Mouse (Mus musculus): ENCODE measurements at regions not wholly inside any gene's neighbourhood (a gene's known extent, or its start where the extent isn't known, plus 50 kb on each side); places are given as distances from the start of the nearest gene placed in this dataset.

DNA sequence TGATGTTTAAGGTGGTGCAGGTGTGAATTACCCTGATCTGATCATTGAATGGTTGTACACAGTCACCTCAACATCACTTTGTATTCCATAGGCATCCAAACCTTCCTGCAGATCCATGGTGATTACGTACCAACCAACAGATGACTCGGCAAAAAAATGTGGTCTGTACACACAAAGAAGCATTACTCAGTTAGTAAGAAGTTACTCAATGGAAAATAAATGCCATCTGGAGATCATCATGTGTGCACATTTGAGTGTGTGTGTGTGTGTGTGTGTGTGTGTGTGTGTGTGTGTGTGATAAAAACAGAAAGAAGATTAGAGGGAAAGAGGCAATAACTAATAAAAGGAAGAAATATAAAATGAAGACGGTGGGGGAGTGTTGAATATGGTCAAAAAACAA is 1512.2 kb upstream of the Gm6569 start:
- DNase-seq, result no peak

DNA sequence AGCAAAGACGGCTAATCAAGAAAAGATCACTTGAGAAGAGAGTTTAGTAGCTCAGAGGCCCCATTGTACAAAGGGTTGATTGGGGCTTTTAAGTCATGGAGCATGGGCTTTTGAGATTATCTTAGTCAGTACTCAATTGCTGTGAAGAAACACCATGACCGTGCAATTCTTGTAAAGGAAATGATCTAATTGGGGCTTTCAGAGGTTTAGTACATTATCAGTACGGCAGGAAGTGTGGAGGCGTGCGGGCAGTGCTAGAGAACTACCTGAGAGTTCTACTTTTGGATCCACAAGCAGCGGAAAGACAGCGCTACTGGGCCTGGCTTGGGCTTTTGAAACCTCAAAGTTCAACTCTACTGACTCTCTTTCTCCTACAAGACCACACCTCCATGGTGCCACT is 1511.2 kb upstream of the Gm6569 start:
- DNase-seq, result no peak

DNA sequence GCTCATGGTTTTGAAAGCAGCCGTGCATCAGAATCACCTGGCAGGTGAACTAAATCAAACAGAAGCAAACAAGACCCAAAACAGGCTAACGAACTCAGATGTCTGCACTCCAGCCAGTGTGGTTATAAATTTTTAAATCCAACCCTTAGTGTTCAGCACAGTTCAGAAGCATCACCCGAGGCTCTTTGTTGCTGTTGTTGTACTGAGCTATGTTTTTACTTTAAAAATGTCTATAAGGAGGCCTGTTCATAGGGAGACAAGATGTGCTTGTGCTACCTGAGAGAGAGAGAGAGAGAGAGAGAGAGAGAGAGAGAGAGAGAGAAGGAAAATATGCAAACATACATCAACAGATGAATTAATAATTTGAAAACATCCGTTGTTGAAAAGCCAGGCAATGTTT is 1503.1 kb upstream of the Gm6569 start:
- no peak for DNase-seq

DNA sequence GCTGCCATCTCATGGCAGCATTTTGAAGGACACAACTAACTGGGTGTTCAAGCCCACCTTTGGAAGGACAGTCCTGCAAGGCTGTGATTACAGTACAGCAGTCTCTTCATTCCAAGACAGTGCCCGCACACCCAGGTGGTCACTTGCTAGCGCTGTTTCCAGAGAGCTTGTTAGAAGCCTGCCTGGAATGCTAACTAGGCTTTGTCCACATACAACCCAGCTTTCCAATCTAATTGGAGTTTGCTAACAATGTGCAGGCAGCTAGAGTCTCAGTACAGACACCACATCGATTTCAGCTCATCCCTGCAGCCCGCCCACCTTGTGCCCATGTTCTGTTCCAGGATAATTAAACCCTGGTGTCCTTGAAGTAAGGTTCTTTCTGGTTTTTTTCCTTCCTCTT is 1499.9 kb upstream of the Gm6569 start:
- DNase-seq, result no peak

DNA sequence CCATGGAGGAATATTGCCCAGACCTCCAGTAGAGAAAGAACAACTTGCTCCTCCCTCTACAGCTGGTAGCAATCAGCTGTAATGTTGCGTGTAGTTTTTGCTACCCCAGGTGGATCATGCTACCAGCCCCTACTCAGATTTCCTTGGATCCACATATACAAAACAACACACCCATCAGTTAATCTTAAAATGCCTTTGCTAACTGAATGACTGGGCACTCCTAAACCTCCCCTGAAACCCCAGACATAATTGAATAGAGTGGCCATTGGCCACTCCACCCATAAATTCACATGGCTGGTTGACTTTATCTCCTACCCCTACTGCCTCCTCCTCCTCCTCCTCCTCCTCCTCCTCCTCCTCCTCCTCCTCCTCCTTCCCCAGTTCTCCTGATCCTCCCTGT is 1494.7 kb upstream of the Gm6569 start:
- DNase-seq, result no peak

DNA sequence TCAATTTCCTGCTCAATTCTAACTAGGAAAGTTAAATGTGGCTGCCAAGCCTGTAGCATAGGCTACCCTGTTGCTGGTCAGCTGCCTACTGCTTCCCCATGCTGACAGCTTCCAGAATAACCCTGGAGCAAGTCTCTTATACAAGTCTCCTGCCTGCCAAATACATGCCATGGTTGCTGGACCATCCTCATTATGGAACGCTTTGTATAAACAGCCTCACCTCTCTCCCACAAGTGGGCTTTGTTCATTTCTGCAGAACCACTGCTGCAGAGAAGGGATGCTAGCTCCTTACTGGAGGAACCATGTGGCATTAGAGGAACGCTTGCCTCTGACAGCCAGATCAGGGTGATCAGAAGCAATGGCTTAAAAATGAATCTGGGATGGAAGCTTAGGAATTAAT is 1492.4 kb upstream of the Gm6569 start:
- no peak for DNase-seq

DNA sequence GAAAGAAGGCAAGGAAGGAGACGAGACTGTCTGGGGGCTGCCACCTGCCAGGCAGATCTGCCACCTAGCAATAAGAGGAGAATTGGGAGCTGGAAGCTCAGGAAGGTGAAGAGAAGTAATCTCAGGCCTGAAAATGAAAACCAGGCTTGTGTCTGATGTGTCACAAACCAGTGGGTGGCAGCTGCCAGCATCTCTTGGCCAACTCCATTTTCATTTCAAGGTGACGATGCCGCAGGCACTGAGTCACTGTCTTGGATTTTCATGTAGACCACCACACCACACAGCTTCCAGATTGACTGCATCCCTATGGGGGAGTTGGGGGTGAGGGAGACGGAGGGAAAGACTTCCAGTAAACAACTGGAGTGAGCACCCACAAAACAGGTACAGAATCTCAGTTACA is 1491.9 kb upstream of the Gm6569 start:
- DNase-seq, result no peak

DNA sequence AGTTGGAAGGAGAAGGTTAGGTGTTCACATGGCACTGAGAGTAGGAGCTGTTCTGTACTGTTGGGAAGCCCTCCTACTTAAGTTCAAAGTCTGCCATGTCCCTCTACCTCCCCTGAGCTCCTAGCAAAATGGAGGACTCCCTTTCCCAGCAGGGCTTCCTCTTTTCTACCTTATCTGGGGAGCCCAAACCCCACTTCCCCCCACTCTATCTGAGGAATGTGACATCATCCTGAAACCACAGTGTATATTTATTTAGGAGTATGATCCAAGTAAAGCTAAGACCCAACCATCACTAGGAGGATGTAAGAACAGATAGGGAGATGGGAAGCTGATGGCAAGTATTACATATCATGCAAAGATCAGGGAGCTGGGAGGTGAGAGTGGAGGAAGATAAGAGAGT is 1490.6 kb upstream of the Gm6569 start:
- no peak for DNase-seq

DNA sequence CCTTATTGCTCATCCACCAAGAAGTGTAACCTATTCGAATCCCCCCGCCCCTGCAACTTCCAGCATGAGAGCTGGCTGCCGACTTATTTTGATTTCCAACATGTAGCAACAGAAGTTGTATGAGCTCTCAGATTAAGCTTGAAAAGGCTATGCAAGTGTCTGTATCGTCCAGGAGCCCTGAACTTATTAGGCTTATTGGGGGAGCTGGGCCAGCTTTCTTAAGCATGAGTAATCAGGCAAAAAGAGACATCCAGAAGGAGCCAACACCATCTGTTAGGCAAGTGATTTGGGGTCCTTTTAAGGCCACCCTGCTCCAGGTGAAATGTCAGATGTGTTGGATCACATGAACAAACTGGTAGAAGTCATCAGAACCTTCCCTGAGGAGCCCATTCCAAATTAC is 1481.0 kb upstream of the Gm6569 start:
- DNase-seq, result no peak

DNA sequence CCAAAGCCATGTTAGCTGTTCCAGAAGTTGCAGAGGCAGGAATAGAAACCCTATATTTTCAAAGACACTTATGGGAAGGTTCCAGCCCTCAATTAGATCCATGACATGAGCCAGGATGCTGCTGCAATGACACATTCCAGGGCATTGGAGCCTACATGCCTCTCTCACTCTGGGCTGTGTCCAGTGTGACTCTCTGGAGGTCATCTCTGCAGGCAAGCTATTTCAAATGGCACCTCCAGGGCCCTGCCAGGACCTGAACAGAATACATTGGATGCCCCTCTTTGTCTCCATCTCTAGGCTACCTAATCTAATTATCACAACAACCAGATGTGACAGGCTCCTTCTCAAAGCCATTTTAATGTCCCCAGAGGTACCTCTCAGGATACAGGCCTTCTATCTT is 1478.7 kb upstream of the Gm6569 start:
- DNase-seq, result no peak

DNA sequence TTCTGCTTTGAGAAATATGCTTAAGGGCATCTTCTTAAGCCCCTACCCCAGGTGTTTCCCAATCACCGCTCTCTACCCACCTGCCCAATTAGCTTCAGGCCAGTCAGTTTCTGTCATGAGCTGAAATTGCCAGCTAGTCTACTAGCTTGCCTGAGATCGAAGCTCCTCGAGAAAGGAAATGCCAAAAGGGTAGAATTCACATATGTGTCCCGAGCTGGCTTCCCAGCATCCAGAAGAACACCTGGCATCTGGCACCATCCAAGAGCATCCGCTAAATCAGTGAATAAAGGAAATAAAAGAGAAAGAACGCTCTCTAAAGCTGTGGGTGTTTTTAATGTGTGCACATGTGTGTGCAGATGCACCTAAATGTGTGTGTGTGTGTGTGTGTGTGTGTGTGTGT is 1474.7 kb upstream of the Gm6569 start:
- no peak for DNase-seq

DNA sequence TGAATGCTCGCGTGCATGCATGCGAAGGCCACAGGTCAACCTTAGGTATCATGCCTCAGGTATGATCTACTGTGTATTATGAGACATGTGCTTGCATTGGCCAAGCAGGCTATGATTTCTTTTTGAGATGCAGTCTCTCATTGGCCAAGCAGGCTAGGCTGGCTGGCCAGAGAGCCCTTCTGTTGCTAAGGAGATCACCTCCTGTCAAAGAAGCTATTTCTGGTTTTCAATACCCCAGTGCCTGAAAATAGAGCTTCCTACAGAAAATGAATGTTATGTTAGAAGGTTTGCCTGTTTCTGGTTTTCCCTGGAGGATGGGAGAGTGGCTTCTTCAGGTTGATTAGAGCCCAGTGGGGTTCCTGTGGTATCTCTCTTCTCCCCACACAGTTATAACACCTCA is 1474.3 kb upstream of the Gm6569 start:
- no peak for DNase-seq

DNA sequence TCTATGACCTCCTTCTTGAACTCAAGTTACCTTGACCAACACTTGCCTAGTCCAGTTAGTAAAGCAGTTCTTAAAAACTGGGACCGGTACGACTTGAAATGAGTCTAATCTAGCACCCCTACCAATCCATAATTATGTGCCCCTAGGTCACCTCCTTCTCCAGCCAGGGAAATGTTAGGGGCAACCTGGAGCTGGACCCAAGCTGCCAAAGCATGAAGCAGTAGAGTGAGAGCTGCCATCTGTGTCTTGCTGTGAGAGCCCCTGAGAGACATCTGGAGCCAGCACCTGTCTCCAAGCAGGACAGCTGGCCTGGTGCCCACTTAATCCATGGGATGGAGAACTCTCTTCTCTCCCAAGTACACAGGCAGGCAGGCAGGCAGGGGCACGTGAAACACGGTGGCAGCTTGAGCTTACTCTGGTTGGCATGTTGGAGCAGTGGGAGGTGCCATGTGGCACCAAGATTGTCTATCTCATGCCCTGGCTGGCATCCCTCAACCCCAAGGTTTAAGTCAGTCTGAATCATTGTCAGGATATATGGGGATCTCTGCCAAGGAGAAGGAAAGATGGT is 1473.8 kb upstream of the Gm6569 start:
- no peak for DNase-seq

DNA sequence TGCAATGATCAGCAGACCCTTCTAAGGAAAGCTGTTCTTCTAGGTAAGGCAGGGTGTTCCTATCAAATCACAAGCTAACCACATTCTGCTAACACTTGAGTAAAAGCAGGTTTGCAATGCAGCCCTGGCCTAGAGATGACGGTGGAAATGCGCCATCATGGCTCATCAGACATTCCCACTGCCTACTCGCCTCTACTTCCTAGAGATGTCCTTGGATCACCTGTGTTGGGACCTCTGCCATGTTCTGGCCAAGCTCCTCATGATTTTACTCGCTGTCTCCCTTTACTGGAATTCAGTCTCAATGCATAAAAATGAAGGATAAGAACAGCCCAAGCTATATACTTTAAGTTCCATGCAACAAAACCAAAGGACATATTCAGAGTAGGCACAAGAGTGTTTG is 1461.3 kb upstream of the Gm6569 start:
- DNase-seq, result no peak

DNA sequence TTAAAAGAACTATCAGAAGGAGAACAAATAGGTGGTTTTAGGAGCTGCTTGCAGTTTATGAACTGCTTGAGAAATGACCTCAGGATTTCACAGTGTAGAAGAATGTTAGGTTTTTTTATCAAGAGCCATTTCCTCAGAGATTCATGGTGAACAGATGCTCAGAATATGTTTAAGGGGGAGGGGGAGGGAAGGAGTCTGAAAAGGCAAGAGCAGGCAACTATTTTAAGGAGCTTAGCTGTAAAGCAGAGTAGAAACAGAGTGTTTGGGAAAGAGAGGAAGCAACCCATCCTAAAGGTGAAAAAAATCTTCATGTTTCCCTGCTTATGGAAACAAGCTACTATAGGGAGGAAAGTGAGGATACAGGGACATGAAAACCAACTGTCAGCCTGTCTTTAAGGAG is 1457.2 kb upstream of the Gm6569 start:
- DNase-seq, result no peak

DNA sequence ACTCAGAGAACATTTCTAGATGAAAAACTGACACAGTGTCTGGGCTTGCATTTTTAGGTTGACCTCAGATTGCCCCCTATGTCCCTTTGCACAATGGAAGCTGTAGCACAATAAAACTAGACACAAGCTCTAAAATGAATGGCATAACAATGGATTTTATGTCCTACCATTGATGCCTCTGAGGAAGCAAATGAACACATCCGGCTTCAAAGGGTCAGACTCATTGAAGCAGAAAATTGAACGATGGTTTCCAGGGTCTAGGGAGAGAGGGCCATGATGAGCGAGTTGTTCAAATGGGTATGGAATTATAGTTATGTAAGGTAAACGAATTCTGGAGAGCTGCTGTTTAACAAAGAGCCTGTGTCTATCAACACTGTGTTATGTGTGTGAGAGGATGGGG is 1455.1 kb upstream of the Gm6569 start:
- DNase-seq, result no peak

DNA sequence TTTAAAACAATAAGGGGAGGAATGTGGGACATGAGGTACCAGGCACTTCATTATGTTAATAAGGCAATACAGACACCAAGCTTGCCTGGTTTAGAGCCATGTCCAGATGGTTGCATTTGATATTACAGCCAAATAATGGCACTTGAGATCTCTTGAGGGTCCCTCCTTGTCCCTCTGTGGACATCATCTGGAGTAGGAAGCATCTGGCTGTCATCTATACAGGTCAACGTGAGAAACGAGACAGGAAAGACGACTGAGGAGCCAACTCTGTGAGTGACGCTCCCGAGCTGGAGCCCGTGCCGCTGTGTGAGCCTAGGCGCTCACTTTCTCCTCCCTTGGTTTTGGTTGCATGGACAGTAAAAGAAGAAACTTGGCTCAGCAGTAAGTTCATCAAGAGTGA is 1453.2 kb upstream of the Gm6569 start:
- no peak for DNase-seq

DNA sequence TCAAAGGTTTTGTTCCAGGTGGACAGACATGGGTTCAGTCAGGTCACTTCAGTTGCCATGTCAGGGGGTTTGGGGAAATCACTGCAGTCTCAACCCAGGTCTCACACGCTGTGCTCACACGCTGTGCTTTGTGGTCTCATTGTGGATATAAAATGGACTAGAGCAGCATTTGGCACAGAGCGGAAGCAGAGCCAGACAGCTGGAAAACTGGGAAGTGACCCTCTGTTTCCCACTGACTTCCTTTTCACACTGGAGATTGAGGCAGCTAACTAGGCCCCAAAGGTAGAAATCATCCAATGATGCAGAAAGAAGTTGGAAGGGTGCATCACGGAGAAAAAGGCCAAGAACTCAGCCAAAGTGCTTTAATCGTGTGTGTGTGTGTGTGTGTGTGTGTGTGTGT is 1452.6 kb upstream of the Gm6569 start:
- DNase-seq, result no peak

DNA sequence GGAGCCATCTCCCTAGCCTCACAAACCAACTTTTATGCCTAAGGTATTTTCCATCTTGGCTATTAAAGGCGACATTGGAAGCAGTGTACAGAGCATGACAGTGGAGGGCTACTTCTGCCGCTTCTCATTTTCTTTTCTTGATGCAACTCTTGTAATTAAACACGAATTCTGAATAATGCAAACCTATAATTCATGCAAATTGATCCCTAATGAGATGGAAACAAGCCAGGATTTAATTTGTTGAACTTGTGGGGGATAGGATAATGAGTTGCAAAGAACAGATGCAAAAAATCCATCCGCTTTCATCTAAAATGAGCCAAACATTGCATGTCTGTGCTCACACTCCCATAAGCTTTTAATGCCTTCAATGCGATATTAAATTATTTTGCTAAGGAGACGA is 1451.8 kb upstream of the Gm6569 start:
- DNase-seq, result no peak

DNA sequence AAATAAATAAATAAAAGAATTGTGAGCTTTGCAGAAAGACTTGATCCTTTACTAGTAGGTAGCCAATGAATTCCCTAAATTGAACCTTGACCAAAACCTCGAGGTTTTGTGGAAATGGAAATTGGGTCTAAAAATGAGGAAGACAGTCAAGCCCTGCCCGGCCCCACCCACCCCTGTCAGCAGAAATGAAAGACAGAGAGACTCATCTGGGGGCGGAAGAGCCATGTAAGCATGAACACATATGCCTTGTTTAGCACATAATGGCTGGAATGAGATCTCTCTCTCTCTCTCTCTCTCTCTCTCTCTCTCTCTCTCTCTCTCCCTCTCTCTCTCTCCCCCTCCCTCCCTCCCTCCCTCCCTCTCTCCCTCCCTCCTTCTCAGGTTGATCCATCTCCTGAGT is 1451.3 kb upstream of the Gm6569 start:
- no peak for DNase-seq

DNA sequence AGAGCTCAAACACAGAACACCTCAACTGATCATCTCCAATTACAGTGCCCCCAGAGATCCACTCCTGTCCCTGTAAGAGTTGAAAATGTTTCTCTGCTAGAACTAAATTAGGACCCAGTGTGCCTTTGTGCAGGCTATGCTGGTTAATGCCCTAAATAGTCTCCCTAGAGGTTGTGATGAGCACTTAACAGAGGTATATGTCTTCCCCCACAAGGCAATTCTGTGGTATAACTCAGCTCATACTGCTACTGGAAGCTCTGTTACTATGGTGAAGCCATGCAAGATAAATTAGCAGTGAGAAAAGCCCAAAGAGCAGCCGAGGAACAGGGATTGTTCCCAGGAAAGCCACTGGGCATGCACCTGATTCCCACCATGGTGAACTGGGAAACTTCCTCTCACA is 1450.9 kb upstream of the Gm6569 start:
- no peak for DNase-seq

DNA sequence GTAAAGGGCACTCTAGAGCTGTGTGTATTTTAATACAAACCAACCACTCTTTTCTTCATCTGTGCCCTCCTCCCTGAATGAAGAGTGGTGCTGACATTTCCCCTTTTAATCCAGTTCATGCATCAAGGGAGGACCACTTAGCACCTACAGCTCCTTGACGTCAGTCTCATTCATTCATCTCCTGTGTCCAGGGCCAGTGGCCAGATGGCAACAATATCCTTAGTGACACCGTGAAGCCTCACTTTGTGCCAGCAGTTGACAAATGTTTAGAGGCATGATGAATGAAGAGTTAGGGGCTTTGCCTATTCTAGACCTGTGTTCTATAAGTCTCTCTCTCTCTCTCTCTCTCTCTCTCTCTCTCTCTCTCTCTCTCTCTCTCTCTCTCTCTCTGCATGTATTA is 1441.1 kb upstream of the Gm6569 start:
- no peak for DNase-seq

DNA sequence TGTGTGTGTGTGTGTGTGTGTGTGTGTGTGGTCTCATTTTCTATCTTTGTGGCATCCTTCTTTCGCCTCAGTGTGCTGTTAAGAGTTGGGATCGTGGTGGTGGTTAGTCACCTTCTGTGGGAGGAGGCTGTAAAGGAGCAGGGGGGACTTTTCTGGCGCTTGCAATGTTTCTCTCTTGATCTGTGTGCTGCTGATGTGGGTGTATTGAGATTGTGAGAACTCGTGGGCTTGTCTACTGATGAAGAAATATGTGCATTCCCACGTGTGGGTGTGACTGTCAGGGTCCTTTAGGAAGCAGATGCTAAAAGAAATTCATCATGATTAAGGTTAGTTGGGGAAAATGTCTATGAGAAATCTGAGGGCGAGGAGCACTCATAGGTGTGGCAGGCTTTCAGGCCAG is 1422.4 kb upstream of the Gm6569 start:
- DNase-seq, result no peak
